Mouse (Mus musculus) spleen, adult 2 months (tissue): ENCODE measurements around the gene Bicra.

Experiments
- CTCF ChIP-seq: fragments of 200-500 bp; IDR thresholded peaks from 2 replicates; pipeline ENCODE4 v1.5.1; 2011; ENCODE audit warnings: mild to moderate bottlenecking, inconsistent platforms; ENCODE audit not compliant: insufficient read depth, insufficient read length, insufficient replicate concordance; ENCODE audit errors: extremely low read depth
- POLR2A ChIP-seq: fragments of 200-500 bp; IDR thresholded peaks from 2 replicates; pipeline ENCODE4 v1.6.1; 2011; ENCODE audit warnings: low read depth, low read length, inconsistent platforms

GRCm38 (mm10) chr7:15922220-15922773, 125.4 kb downstream of the Bicra start, which contains the start of gene Selenow:
- TF ChIP-seq CTCF (no peak), POLR2A (peak; percentile 92)
